9 mouse cellular contexts compared by ENCODE assay signal in genomic region chr3:36340889-36341533, GRCm38 (mm10).
A peak's percentile ranks its signal among the peaks of the same experiment; 100 is the strongest.
DNase-seq lines count a peak whose midpoint lies in the region; ATAC-seq and TF ChIP-seq lines count a peak whose summit lies in the region.
"Had no signal": no experiment of that assay in that cellular context is flagged by ENCODE, and none has a peak within 500 bp of the region (broad histone marks: within the 10 kb centered on the region; RNA-seq: fewer than 3 reads in every experiment).

No protein-coding gene starts in this region.

- H3K4me2 ChIP-seq in lung, embryonic 15.5 days, result no peak overlapping the region

- no peak overlapping the region for H3K4me3 ChIP-seq in lung, embryonic 15.5 days
- H3K4me3 ChIP-seq in lung, adult 2 months (replicated peaks; ENCODE audit: extremely low read depth, low read depth, low read length), result no peak overlapping the region

- H3K9me3 ChIP-seq in lung, embryonic 15.5 days, result no peaks in the 10 kb centered on the region

- H3K9ac ChIP-seq in lung, embryonic 15.5 days, result no peak overlapping the region

- no peak for TF ChIP-seq CTCF in lung, adult 2 months (IDR thresholded peaks at IDR 0.05; ENCODE audit: insufficient read depth, low read length)

- no peaks in the 10 kb centered on the region for H3K36me3 ChIP-seq in lung, embryonic 15.5 days

- 57% methylated on average over 6 of the region's 6 CpGs for WGBS in lung, embryonic 15.5 days
- 50% methylated on average over 6 of the region's 6 CpGs for WGBS in lung, adult 2 months

- no peak for TF ChIP-seq POLR2A in lung, adult 2 months (IDR thresholded peaks at IDR 0.05; ENCODE audit: borderline replicate concordance, extremely low read depth, low read depth, low read length)

- H3K27me3 ChIP-seq in lung, embryonic 15.5 days, result no peaks in the 10 kb centered on the region

- peak; percentile 57; the same call in 1 of the 2 replicates for ATAC-seq in lung, embryonic 15.5 days (ENCODE audit: borderline replicate concordance, extremely low read depth, low FRiP score, low TSS enrichment)
- ATAC-seq: forebrain, embryonic 16.5 days had no signal

- no peak overlapping the region for H3K27ac ChIP-seq in lung, embryonic 15.5 days

- no peaks in the 10 kb centered on the region; the same call in 1 of the 2 replicates for H3K4me1 ChIP-seq in lung, embryonic 15.5 days
- H3K4me1 ChIP-seq in lung, adult 2 months (ENCODE audit: control insufficient read depth, insufficient read depth, low read length), result no peaks in the 10 kb centered on the region

- DNase-seq in lung, adult 2 months, result no peak
- peak; percentile 92 for DNase-seq in brain, adult 2 months (ENCODE audit: low read depth, low spot score)
- peak; percentile 73 to 74 for DNase-seq in layer of hippocampus, adult 8-10 months (ENCODE audit: low spot score in 2 of 2)
- DNase-seq in right cerebral cortex, postnatal 14 days, result peak; percentile 80
- DNase-seq in thymus, postnatal 14 days, result no peak
- no peak for DNase-seq in urinary bladder, adult 18-20 months (ENCODE audit: low spot score in 2 of 2)
- DNase-seq in thymus, postnatal 25 days, result no peak

Comparison
In these comparisons a context has a peak if more than half of its experiments do, and no peak if none do; other contexts are left out.
1. DNase-seq: peak in brain, adult 2 months (single experiment), layer of hippocampus, adult 8-10 months (2 of 2) and right cerebral cortex, postnatal 14 days (single experiment); none in lung, adult 2 months (single experiment), thymus, postnatal 14 days (single experiment), urinary bladder, adult 18-20 months (0 of 2) and thymus, postnatal 25 days (single experiment).